Mouse (Mus musculus) embryonic fibroblast, embryonic 13.5 days (primary cell): ENCODE measurements at regions not wholly inside any gene's neighbourhood (a gene's known extent, or its start where the extent isn't known, plus 50 kb on each side); places are given as distances from the start of the nearest gene placed in this dataset.

Experiments used
- CTCF ChIP-seq: IDR thresholded peaks from 2 replicates; pipeline ENCODE4 v1.5.1; 2011; ENCODE audit warnings: mild to moderate bottlenecking, control low read depth, low read length, moderate library complexity, borderline replicate concordance; ENCODE audit not compliant: insufficient read depth
- POLR2A ChIP-seq: IDR thresholded peaks from 2 replicates; pipeline ENCODE4 v1.6.1; 2011; ENCODE audit warnings: low read depth, mild to moderate bottlenecking, control low read depth, low read length, moderate library complexity

GRCm38 (mm10) chr1:157022456-157023435 lies 83.3 kb upstream of the Ralgps2 start:
- TF ChIP-seq POLR2A: no peak
- TF ChIP-seq CTCF: no peak
